Mouse (Mus musculus): Measurements from ENCODE around the gene Slc26a3. TPM values are rescaled to one million over a fixed set of nuclear protein-coding genes. Genes with fewer than 3 reads are reported as not detected.

Slc26a3 gene
- polyA plus RNA-seq, 1 experiment from 2014 or later = 0.13 TPM

- Histone ChIP-seq H3K27ac (no peak overlapping the region), H3K36me3 (no peaks in the 10 kb centered on the region), H3K4me1 (peaks cover 5% of the 10 kb centered on the region), H3K9me3 (no peaks in the 10 kb centered on the region), H3K27me3 (ENCODE audit: insufficient read depth, poor library complexity, severe bottlenecking) (no peaks in the 10 kb centered on the region), H3K4me3 (no peak overlapping the region)
- no peak for DNase-seq (ENCODE audit: low spot score)
- 55% methylated on average over 2 of the region's 2 CpGs for WGBS
Measured at GRCm38 (mm10) chr12:31382451-31382850, 8.2 kb upstream of the Slc26a3 start.

DNA sequence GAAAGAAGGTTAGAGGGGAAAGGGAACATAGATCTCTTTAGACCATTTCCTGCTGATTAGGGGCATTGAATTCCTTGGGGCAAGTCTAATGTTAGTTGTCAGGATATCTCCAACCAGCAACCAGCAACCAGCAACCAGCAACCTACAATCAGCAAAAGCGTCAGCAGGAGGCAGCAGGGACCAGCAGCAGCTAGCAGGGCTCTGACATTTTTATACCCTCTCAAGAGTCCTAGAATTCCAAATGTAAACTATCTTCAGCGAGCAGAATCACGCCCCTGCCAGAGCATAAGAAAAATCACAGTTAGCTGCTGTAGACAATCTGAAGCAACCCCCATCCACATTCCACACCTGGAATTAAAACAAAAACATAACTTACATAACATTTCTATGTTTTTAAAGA is 3.4 kb upstream of the Slc26a3 start:
- 36% methylated on average over 3 of the region's 3 CpGs for WGBS
- Histone ChIP-seq H3K9me3 (no peaks in the 10 kb centered on the region), H3K36me3 (no peaks in the 10 kb centered on the region), H3K27me3 (ENCODE audit: insufficient read depth, poor library complexity, severe bottlenecking) (no peaks in the 10 kb centered on the region), H3K4me1 (no peaks in the 10 kb centered on the region), H3K27ac (no peak overlapping the region), H3K4me3 (no peak overlapping the region)
- DNase-seq (ENCODE audit: low spot score) = no peak

DNA sequence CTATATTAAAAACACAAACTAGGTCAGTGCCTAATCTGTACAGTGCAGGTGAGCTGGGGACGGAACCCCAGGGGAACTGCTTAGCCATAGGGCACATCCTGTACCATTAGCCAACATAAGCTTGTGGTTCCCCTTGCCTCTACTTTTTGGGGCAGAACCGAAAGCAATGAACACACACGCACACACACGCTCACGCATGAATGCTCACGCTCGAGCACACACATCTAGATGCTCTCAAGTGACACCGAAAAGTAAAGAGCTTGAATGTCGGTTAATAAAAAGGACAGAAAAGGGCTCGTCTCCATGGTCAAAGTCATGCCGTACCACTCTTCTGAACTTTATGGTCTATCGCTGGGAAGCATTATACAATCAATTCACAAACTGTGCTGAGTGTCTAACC is 1.0 kb downstream of the Slc26a3 start:
- H3K36me3 ChIP-seq = no peaks in the 10 kb centered on the region
- no peak overlapping the region for H3K4me3 ChIP-seq
- no peaks in the 10 kb centered on the region for H3K4me1 ChIP-seq
- no peaks in the 10 kb centered on the region for H3K27me3 ChIP-seq (ENCODE audit: insufficient read depth, poor library complexity, severe bottlenecking)
- DNase-seq (ENCODE audit: low spot score) = no peak
- H3K27ac ChIP-seq = no peak overlapping the region
- 94% methylated on average over 12 of the region's 12 CpGs for WGBS
- no peaks in the 10 kb centered on the region for H3K9me3 ChIP-seq

DNA sequence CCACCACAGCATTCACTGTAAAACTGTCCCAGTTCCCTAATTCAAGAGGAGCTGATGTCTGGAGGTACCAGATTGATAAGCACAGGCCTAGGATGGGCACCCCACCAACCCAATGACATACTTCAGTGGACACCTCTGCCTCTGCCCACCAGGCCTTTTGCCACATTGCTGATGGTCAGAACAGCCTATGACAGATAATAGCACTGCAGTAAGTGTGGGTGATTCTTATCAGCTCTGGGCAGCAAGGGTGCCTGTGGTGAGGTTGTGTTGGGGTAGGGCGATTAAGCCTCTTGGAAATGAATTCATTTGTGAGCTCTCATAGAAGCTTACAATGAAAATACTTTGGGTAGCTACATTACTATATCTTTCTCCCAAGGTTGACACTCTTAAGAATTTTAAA is 5.2 kb downstream of the Slc26a3 start:
- Histone ChIP-seq H3K4me3 (no peak overlapping the region), H3K27me3 (ENCODE audit: insufficient read depth, poor library complexity, severe bottlenecking) (no peaks in the 10 kb centered on the region), H3K9me3 (no peaks in the 10 kb centered on the region), H3K4me1 (no peaks in the 10 kb centered on the region), H3K36me3 (no peaks in the 10 kb centered on the region), H3K27ac (no peak overlapping the region)
- 80% methylated on average over 1 of the region's 1 CpGs for WGBS
- DNase-seq (ENCODE audit: low spot score) = no peak

- H3K9me3 ChIP-seq = no peaks in the 10 kb centered on the region
- H3K4me3 ChIP-seq = no peak overlapping the region
- H3K27ac ChIP-seq = no peak overlapping the region
- H3K4me1 ChIP-seq = no peaks in the 10 kb centered on the region
- H3K27me3 ChIP-seq (ENCODE audit: insufficient read depth, poor library complexity, severe bottlenecking) = no peaks in the 10 kb centered on the region
- DNase-seq (ENCODE audit: low spot score) = no peak
- WGBS = 83% methylated on average over 4 of the region's 4 CpGs
- H3K36me3 ChIP-seq = no peaks in the 10 kb centered on the region
Measured at GRCm38 (mm10) chr12:31397709-31398108, 7.0 kb downstream of the Slc26a3 start.

GRCm38 (mm10) chr12:31400821-31401220 is 10.2 kb downstream of the Slc26a3 start:
- H3K9me3 ChIP-seq = no peaks in the 10 kb centered on the region
- H3K4me1 ChIP-seq = no peaks in the 10 kb centered on the region
- WGBS = 91% methylated on average over 1 of the region's 1 CpGs
- H3K27me3 ChIP-seq (ENCODE audit: insufficient read depth, poor library complexity, severe bottlenecking) = no peaks in the 10 kb centered on the region
- no peak overlapping the region for H3K4me3 ChIP-seq
- no peaks in the 10 kb centered on the region for H3K36me3 ChIP-seq
- DNase-seq (ENCODE audit: low spot score) = no peak
- H3K27ac ChIP-seq = no peak overlapping the region

GRCm38 (mm10) chr12:31401930-31402329 is 11.3 kb downstream of the Slc26a3 start:
- no peak overlapping the region for H3K4me3 ChIP-seq
- H3K4me1 ChIP-seq = no peaks in the 10 kb centered on the region
- DNase-seq (ENCODE audit: low spot score) = no peak
- no peaks in the 10 kb centered on the region for H3K9me3 ChIP-seq
- H3K27ac ChIP-seq = no peak overlapping the region
- H3K27me3 ChIP-seq (ENCODE audit: insufficient read depth, poor library complexity, severe bottlenecking) = no peaks in the 10 kb centered on the region
- no peaks in the 10 kb centered on the region for H3K36me3 ChIP-seq
- 88% methylated on average over 6 of the region's 6 CpGs for WGBS

DNA sequence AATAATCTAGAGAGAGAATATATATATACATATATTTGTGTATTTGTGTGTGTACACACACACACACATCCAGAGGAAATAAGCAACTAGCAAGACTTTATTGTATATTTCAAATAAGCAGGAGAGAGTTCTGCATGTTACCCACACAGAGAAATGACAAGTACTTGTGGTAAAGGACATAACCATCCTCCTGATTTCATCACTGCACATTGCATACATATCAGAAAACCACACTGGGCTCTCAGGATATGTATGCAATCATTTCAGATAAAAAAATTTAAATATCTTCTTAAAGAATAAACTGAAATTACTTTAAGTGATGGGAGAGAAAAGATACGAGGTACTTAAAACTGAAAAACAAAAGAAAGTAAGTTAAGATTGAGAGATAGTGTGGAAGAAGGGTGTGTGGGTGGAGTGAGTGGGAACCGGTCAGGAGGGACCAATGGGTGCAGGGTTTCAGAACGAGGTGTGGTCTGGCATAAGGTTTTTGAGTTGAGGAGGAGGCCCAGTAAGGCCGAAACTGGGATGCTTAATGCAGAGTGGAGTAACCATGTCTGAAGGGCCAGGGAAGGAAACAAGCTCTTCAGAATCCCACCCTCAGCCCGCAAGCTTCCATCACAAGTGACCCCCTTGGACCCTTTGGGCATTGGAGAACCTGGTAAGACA is 14.0 kb downstream of the Slc26a3 start:
- WGBS = 68% methylated on average over 5 of the region's 5 CpGs
- Histone ChIP-seq H3K27ac (no peak overlapping the region), H3K4me1 (no peaks in the 10 kb centered on the region)

GRCm38 (mm10) chr12:31415971-31416370 is 25.3 kb downstream of the Slc26a3 start:
- no peak for DNase-seq (ENCODE audit: low spot score)
- H3K27me3 ChIP-seq (ENCODE audit: insufficient read depth, poor library complexity, severe bottlenecking) = no peaks in the 10 kb centered on the region
- H3K27ac ChIP-seq = no peak overlapping the region
- H3K36me3 ChIP-seq = no peaks in the 10 kb centered on the region
- no peaks in the 10 kb centered on the region for H3K9me3 ChIP-seq
- no peak overlapping the region for H3K4me3 ChIP-seq
- WGBS = 62% methylated on average over 2 of the region's 2 CpGs
- no peaks in the 10 kb centered on the region for H3K4me1 ChIP-seq

More for the DNA sequence above, 14.0 kb downstream of the Slc26a3 start:
- no peaks in the 10 kb centered on the region for H3K27me3 ChIP-seq (ENCODE audit: insufficient read depth, poor library complexity, severe bottlenecking)
- no peaks in the 10 kb centered on the region for H3K36me3 ChIP-seq
- no peak for DNase-seq (ENCODE audit: low spot score)
- H3K9me3 ChIP-seq = no peaks in the 10 kb centered on the region
- H3K4me3 ChIP-seq = no peak overlapping the region

- Histone ChIP-seq H3K27me3 (ENCODE audit: insufficient read depth, poor library complexity, severe bottlenecking) (no peaks in the 10 kb centered on the region), H3K9me3 (no peaks in the 10 kb centered on the region), H3K4me1 (peaks cover 5% of the 10 kb centered on the region; the same call in 1 of the 2 replicates), H3K27ac (no peak overlapping the region), H3K4me3 (no peak overlapping the region), H3K36me3 (no peaks in the 10 kb centered on the region)
- no peak for DNase-seq (ENCODE audit: low spot score)
- 78% methylated on average over 3 of the region's 3 CpGs for WGBS
Measured at GRCm38 (mm10) chr12:31421901-31422574, 31.4 kb downstream of the Slc26a3 start.

- Histone ChIP-seq H3K4me3 (no peak overlapping the region), H3K27ac (no peak overlapping the region), H3K27me3 (ENCODE audit: insufficient read depth, poor library complexity, severe bottlenecking) (no peaks in the 10 kb centered on the region), H3K4me1 (peaks cover 3% of the 10 kb centered on the region; the same call in 1 of the 2 replicates), H3K9me3 (no peaks in the 10 kb centered on the region), H3K36me3 (no peaks in the 10 kb centered on the region)
- no peak for DNase-seq (ENCODE audit: low spot score)
- 61% methylated on average over 6 of the region's 6 CpGs for WGBS
Measured at GRCm38 (mm10) chr12:31437791-31438190, 47.1 kb downstream of the Slc26a3 start.

DNA sequence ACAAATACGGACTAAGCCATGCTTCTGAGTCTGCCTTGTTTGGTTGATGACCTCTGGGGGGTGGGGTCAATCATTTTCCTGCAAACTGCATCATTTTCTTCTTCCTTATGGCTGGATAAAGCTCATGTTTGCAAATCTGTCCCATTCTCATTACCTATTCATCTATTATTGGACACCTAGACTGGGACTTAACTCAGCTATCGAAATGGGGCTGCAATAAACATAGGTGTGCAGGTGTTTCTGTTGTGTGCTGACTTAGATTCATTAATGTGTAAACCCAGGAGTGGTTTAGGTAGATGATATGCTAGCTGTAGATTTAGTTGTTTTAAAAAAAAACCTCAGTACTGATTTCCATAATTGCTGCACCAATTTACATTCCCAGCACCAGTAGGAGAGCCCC is 48.9 kb downstream of the Slc26a3 start:
- WGBS = 76% methylated on average over 2 of the region's 2 CpGs
- no peak for DNase-seq (ENCODE audit: low spot score)
- no peak overlapping the region for H3K27ac ChIP-seq
- no peaks in the 10 kb centered on the region for H3K36me3 ChIP-seq
- no peaks in the 10 kb centered on the region for H3K27me3 ChIP-seq (ENCODE audit: insufficient read depth, poor library complexity, severe bottlenecking)
- no peaks in the 10 kb centered on the region for H3K9me3 ChIP-seq
- H3K4me3 ChIP-seq = no peak overlapping the region
- H3K4me1 ChIP-seq = peaks cover 11% of the 10 kb centered on the region; the same call in 1 of the 2 replicates

GRCm38 (mm10) chr12:31444131-31444546 is 53.5 kb downstream of the Slc26a3 start:
- peak overlapping the region; percentile 48 for H3K4me3 ChIP-seq
- H3K9me3 ChIP-seq = no peaks in the 10 kb centered on the region
- under 1% methylated on average over 11 of the region's 11 CpGs for WGBS

More at GRCm38 (mm10) chr12:31444131-31444546, 53.5 kb downstream of the Slc26a3 start:
- peaks cover 7% of the 10 kb centered on the region; the same call in 1 of the 2 replicates for H3K4me1 ChIP-seq
- no peaks in the 10 kb centered on the region for H3K27me3 ChIP-seq (ENCODE audit: insufficient read depth, poor library complexity, severe bottlenecking)
- no peak overlapping the region for H3K27ac ChIP-seq
- H3K36me3 ChIP-seq = no peaks in the 10 kb centered on the region
- peak; percentile 90 for DNase-seq (ENCODE audit: low spot score)

Measured in heart, embryonic 10.5 days (tissue).